In genomic region chr5:111256181-111256580, GRCm38 (mm10) we compare ENCODE assay signal across 9 mouse cellular contexts.
DNase-seq lines count a peak whose midpoint lies in the region; ATAC-seq lines count a peak whose summit lies in the region.
"Had no signal": no experiment of that assay in that cellular context is flagged by ENCODE, and none has a peak within 500 bp of the region (broad histone marks: within the 10 kb centered on the region; RNA-seq: fewer than 3 reads in every experiment).

No protein-coding gene starts in this region.

- no peak for DNase-seq in heart, embryonic 10.5 days (ENCODE audit: low spot score)
- no peak for DNase-seq in heart, postnatal 10 days
- DNase-seq in embryonic facial prominence, embryonic 11.5 days (ENCODE audit: low spot score), result peak; percentile 66
- DNase-seq in testis, postnatal 14 days (ENCODE audit: low spot score), result no peak
- no peak for DNase-seq in gastrocnemius, postnatal 14 days
- DNase-seq in adrenal gland, postnatal 14 days, result no peak

- H3K9me3 ChIP-seq in heart, embryonic 10.5 days, result no peaks in the 10 kb centered on the region
- H3K9me3 ChIP-seq in embryonic facial prominence, embryonic 11.5 days (replicated peaks; ENCODE audit: control insufficient read depth, low read length), result no peaks in the 10 kb centered on the region
- H3K9me3 ChIP-seq in hindbrain, embryonic 13.5 days, result no peaks in the 10 kb centered on the region
- no peaks in the 10 kb centered on the region for H3K9me3 ChIP-seq in midbrain, embryonic 13.5 days
- H3K9me3 ChIP-seq: heart, embryonic 13.5 days had no signal

- H3K4me2 ChIP-seq in embryonic facial prominence, embryonic 11.5 days (ENCODE audit: low read depth, low read length), result no peak overlapping the region
- H3K4me2 ChIP-seq in hindbrain, embryonic 13.5 days, result peak overlapping the region; percentile 43
- H3K4me2 ChIP-seq in midbrain, embryonic 13.5 days (replicated peaks), result peak overlapping the region; percentile 42
- H3K4me2 ChIP-seq: heart, embryonic 13.5 days had no signal

- intact Hi-C loops in heart, postnatal 10 days (cut with DNase I), result loop anchor here (2.0 to 5.0 kb wide), 5 partner anchors 41 to 469 kb away; partner anchors contain the start of genes Chek2 and Hscb
- intact Hi-C loops in gastrocnemius, postnatal 14 days (cut with DNase I; ENCODE audit: low total_unique reads), result loop anchor here (5.0 to 10.0 kb wide), 2 partner anchors 34 to 51 kb away; no protein-coding TSS in a partner anchor

- H3K27ac ChIP-seq in heart, embryonic 10.5 days, result 0 out of 2 replicates have a peak overlapping the region, but pooled peaks have one; percentile 7
- H3K27ac ChIP-seq in embryonic facial prominence, embryonic 11.5 days (replicated peaks; ENCODE audit: low read depth, low read length), result no peak overlapping the region; the same call in 1 of the 2 replicates
- H3K27ac ChIP-seq in hindbrain, embryonic 13.5 days, result peak overlapping the region; percentile 96
- peak overlapping the region; percentile 92 for H3K27ac ChIP-seq in midbrain, embryonic 13.5 days
- H3K27ac ChIP-seq: heart, embryonic 13.5 days had no signal

- ATAC-seq in embryonic facial prominence, embryonic 11.5 days (replicated peaks; ENCODE audit: insufficient number of reproducible peaks, low FRiP score, low TSS enrichment, low read depth), result no peak; the same call in 1 of the 2 replicates
- ATAC-seq in hindbrain, embryonic 13.5 days (ENCODE audit: low FRiP score), result peak; percentile 76
- ATAC-seq in midbrain, embryonic 13.5 days, result peak; percentile 75

- WGBS in heart, embryonic 10.5 days, result 65% methylated on average over 7 of the region's 7 CpGs
- 24% methylated on average over 7 of the region's 7 CpGs for WGBS in embryonic facial prominence, embryonic 11.5 days
- 4% methylated on average over 7 of the region's 7 CpGs for WGBS in hindbrain, embryonic 13.5 days
- WGBS in midbrain, embryonic 13.5 days, result 6% methylated on average over 7 of the region's 7 CpGs

- peaks cover 21% of the 10 kb centered on the region for H3K4me1 ChIP-seq in heart, embryonic 10.5 days
- H3K4me1 ChIP-seq in embryonic facial prominence, embryonic 11.5 days (ENCODE audit: control insufficient read depth, insufficient read depth, low read length), result peaks cover 10% of the 10 kb centered on the region
- peaks cover 56% of the 10 kb centered on the region for H3K4me1 ChIP-seq in hindbrain, embryonic 13.5 days (replicated peaks)
- H3K4me1 ChIP-seq in midbrain, embryonic 13.5 days (replicated peaks), result peaks cover 55% of the 10 kb centered on the region

- 0 out of 2 replicates have a peak, but pooled peaks cover 7% of the 10 kb centered on the region for H3K36me3 ChIP-seq in heart, embryonic 10.5 days
- H3K36me3 ChIP-seq in embryonic facial prominence, embryonic 11.5 days (replicated peaks; ENCODE audit: control insufficient read depth, insufficient read depth, low read depth, low read length), result no peaks in the 10 kb centered on the region; the same call in 1 of the 2 replicates
- peaks cover 9% of the 10 kb centered on the region for H3K36me3 ChIP-seq in hindbrain, embryonic 13.5 days
- H3K36me3 ChIP-seq in midbrain, embryonic 13.5 days, result no peaks in the 10 kb centered on the region
- H3K36me3 ChIP-seq: heart, embryonic 13.5 days had no signal

- peaks cover 46% of the 10 kb centered on the region for H3K27me3 ChIP-seq in heart, embryonic 10.5 days (ENCODE audit: insufficient read depth, poor library complexity, severe bottlenecking)
- H3K27me3 ChIP-seq in embryonic facial prominence, embryonic 11.5 days (ENCODE audit: control insufficient read depth, insufficient read depth, low read length), result no peaks in the 10 kb centered on the region
- H3K27me3 ChIP-seq in hindbrain, embryonic 13.5 days, result 0 out of 2 replicates have a peak, but pooled peaks cover 5% of the 10 kb centered on the region
- peaks cover 8% of the 10 kb centered on the region for H3K27me3 ChIP-seq in midbrain, embryonic 13.5 days

- H3K9ac ChIP-seq in embryonic facial prominence, embryonic 11.5 days (replicated peaks; ENCODE audit: low read length), result 0 out of 2 replicates have a peak overlapping the region, but pooled peaks have one; percentile 5
- H3K9ac ChIP-seq in hindbrain, embryonic 13.5 days, result peak overlapping the region; percentile 65
- peak overlapping the region; percentile 43 for H3K9ac ChIP-seq in midbrain, embryonic 13.5 days (replicated peaks)
- H3K9ac ChIP-seq: heart, embryonic 13.5 days had no signal

- no peak overlapping the region for H3K4me3 ChIP-seq in heart, embryonic 10.5 days
- H3K4me3 ChIP-seq in embryonic facial prominence, embryonic 11.5 days (ENCODE audit: low read depth, low read length), result no peak overlapping the region
- peak overlapping the region; percentile 21; the same call in 1 of the 2 replicates for H3K4me3 ChIP-seq in hindbrain, embryonic 13.5 days
- H3K4me3 ChIP-seq in midbrain, embryonic 13.5 days (replicated peaks), result no peak overlapping the region; the same call in 1 of the 2 replicates
- H3K4me3 ChIP-seq: heart, embryonic 13.5 days had no signal

Comparison
In these comparisons a context has a peak if more than half of its experiments do, and no peak if none do; other contexts are left out.
1. H3K9ac ChIP-seq: peak in every context shown above with its lines; median percentile 65 in hindbrain, embryonic 13.5 days; 43 in midbrain, embryonic 13.5 days; 5 in embryonic facial prominence, embryonic 11.5 days.